Mouse (Mus musculus): Measurements from ENCODE around the gene Phyh.

Gene Phyh

GRCm38 (mm10) chr2:4918860-4919739 lies at the start of gene Phyh:
Phyh (plus strand) TSS chr2:4919019.
- in situ Hi-C loops (cut with MboI, MseI): no loop called here

GRCm38 (mm10) chr2:4872740-4873139 lies 46.1 kb upstream of the Phyh start:
- in situ Hi-C loops (cut with MboI, MseI): loop anchor here (5.0 kb wide), 1 partner anchor 365 kb away; no protein-coding TSS in a partner anchor

- in situ Hi-C loops (cut with MboI, MseI): loop anchor here (5.0 kb wide), 1 partner anchor 366 kb away; no protein-coding TSS in a partner anchor
Observed at GRCm38 (mm10) chr2:4873331-4873730, 45.5 kb upstream of the Phyh start.

GRCm38 (mm10) chr2:4875090-4875489 lies 43.7 kb upstream of the Phyh start:
- in situ Hi-C loops (cut with MboI, MseI): no loop called here

- in situ Hi-C loops (cut with MboI, MseI): no loop called here
Observed at GRCm38 (mm10) chr2:4876131-4876530, 42.7 kb upstream of the Phyh start.

- in situ Hi-C loops (cut with MboI, MseI): no loop called here
Observed at GRCm38 (mm10) chr2:4880737-4881349, 38.0 kb upstream of the Phyh start.

GRCm38 (mm10) chr2:4881350-4882248 lies 37.2 kb upstream of the Phyh start, which contains the start of gene Sephs1:
Sephs1 (plus strand) TSS chr2:4881564.
- in situ Hi-C loops (cut with MboI, MseI): no loop called here

- in situ Hi-C loops (cut with MboI, MseI): no loop called here
Observed at GRCm38 (mm10) chr2:4882249-4882791, 36.5 kb upstream of the Phyh start.

GRCm38 (mm10) chr2:4883009-4883704 lies 35.7 kb upstream of the Phyh start:
- in situ Hi-C loops (cut with MboI, MseI): no loop called here

- in situ Hi-C loops (cut with MboI, MseI): loop anchor here (5.0 kb wide), 1 partner anchor 105 kb away; no protein-coding TSS in a partner anchor
Observed at GRCm38 (mm10) chr2:4886896-4887295, 31.9 kb upstream of the Phyh start.

GRCm38 (mm10) chr2:4895598-4895997 lies 23.2 kb upstream of the Phyh start:
- in situ Hi-C loops (cut with MboI, MseI): no loop called here

- in situ Hi-C loops (cut with MboI, MseI): no loop called here
Observed at GRCm38 (mm10) chr2:4896970-4897369, 21.8 kb upstream of the Phyh start.

- in situ Hi-C loops (cut with MboI, MseI): no loop called here
Observed at GRCm38 (mm10) chr2:4900624-4901023, 18.2 kb upstream of the Phyh start.

- in situ Hi-C loops (cut with MboI, MseI): no loop called here
Observed at GRCm38 (mm10) chr2:4902346-4902745, 16.5 kb upstream of the Phyh start.

- in situ Hi-C loops (cut with MboI, MseI): no loop called here
Observed at GRCm38 (mm10) chr2:4907120-4907519, 11.7 kb upstream of the Phyh start.

- in situ Hi-C loops (cut with MboI, MseI): no loop called here
Observed at GRCm38 (mm10) chr2:4907916-4908315, 10.9 kb upstream of the Phyh start.

- in situ Hi-C loops (cut with MboI, MseI): no loop called here
Observed at GRCm38 (mm10) chr2:4908771-4909315, 10.0 kb upstream of the Phyh start.

GRCm38 (mm10) chr2:4909909-4910308 lies 8.9 kb upstream of the Phyh start:
- in situ Hi-C loops (cut with MboI, MseI): loop anchor here (5.0 kb wide), 1 partner anchor 92 kb away; no protein-coding TSS in a partner anchor

- in situ Hi-C loops (cut with MboI, MseI): loop anchor here (5.0 kb wide), 1 partner anchor 92 kb away; no protein-coding TSS in a partner anchor
Observed at GRCm38 (mm10) chr2:4910521-4910920, 8.3 kb upstream of the Phyh start.

GRCm38 (mm10) chr2:4913949-4914348 lies 4.9 kb upstream of the Phyh start:
- in situ Hi-C loops (cut with MboI, MseI): loop anchor here (5.0 kb wide), 1 partner anchor 88 kb away; no protein-coding TSS in a partner anchor
